9 mouse cellular contexts compared by ENCODE assay signal in the genomic region with DNA sequence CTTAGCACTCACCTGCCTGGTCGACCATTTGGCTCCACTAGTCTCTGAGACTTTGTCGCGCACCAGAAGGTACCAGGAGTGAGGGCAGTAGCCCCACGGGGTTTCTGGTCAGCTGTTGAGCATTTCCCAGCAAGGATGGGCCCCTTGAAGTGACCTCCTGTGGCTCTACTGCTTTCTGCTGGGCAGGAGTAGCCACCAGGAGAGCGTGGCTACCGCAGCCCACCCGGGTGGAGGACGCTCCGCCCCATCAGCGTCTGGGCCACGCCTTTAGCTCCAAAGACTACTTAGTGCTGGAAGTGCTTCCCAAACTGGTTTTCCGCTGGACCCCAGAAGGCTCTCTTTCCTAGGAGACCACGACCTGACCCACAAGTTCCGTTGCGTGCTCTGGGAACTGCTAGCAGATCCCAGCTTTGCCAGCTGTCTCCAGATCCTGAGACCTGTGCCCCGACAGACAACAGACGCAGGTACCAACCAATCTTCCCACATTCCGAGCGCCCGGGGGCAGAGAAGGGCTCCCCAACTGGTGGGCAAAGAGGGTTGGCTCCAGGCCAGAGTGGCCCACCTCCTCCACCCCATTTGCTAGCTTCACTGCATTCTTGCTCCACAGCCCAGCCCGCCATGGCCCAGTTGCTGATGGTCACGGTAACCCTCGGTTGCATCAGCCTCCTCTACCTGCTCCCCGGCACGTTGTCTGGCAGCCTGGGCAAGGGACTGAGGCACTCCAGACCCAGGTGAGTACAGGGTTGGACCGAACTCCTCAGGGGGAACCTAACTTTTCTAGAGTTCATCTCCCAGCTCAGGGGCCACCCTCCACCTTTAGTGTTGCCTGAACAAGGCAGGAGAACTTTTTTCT. TPM values are rescaled to one million over a fixed set of nuclear protein-coding genes. Genes with fewer than 3 reads are reported as not detected.
DNase-seq lines count a peak whose midpoint lies in the region; ATAC-seq lines count a peak whose summit lies in the region.
"Had no signal": no experiment of that assay in that cellular context is flagged by ENCODE, and none has a peak within 500 bp of the region (broad histone marks: within the 10 kb centered on the region; RNA-seq: fewer than 3 reads in every experiment).

A gene (plus strand): TSS at position 51 of the 853 bp plus-strand sequence.

- H3K36me3 ChIP-seq in heart, embryonic 14.5 days (ENCODE audit: control insufficient read depth, insufficient read depth, low read length) = no peaks in the 10 kb centered on the region
- no peaks in the 10 kb centered on the region for H3K36me3 ChIP-seq in hindbrain, embryonic 13.5 days

- peak within 1 kb of the TSS; percentile 29 to 34 for H3K4me3 ChIP-seq in heart, embryonic 14.5 days (ENCODE audit: control insufficient read depth in 1 of 2, insufficient read depth in 1 of 2, low read depth in 1 of 2, low read length in 2 of 2)
- no peak within 1 kb of the TSS for H3K4me3 ChIP-seq in hindbrain, embryonic 13.5 days

- peaks cover 16% of the 10 kb centered on the region for H3K27me3 ChIP-seq in heart, embryonic 14.5 days (ENCODE audit: control insufficient read depth, insufficient read depth, low read length)
- peaks cover 29% of the 10 kb centered on the region for H3K27me3 ChIP-seq in hindbrain, embryonic 13.5 days

- ATAC-seq in heart, embryonic 14.5 days (ENCODE audit: insufficient number of reproducible peaks, insufficient read depth, low FRiP score, low read depth) = no peak
- no peak for ATAC-seq in hindbrain, embryonic 13.5 days (ENCODE audit: low FRiP score)

- H3K9ac ChIP-seq in heart, embryonic 14.5 days (ENCODE audit: low read length) = peak within 1 kb of the TSS; percentile 47
- no peak within 1 kb of the TSS for H3K9ac ChIP-seq in hindbrain, embryonic 13.5 days

- intact Hi-C loops in gastrocnemius, postnatal 36 days (cut with DNase I) = no loop called here

- peak within 1 kb of the TSS; percentile 62 for H3K4me2 ChIP-seq in heart, embryonic 14.5 days (ENCODE audit: low read length)
- H3K4me2 ChIP-seq in hindbrain, embryonic 13.5 days = peak within 1 kb of the TSS; percentile 35

- WGBS in heart, embryonic 14.5 days = 6% methylated on average over 26 of the region's 26 CpGs
- 11% methylated on average over 26 of the region's 26 CpGs for WGBS in hindbrain, embryonic 13.5 days

- peaks cover 4 to 8% of the 10 kb centered on the region in 2 experiments; a peak in 1 of 4 replicates for H3K4me1 ChIP-seq in heart, embryonic 14.5 days (ENCODE audit: control insufficient read depth in 2 of 2, insufficient read depth in 2 of 2, low read length in 2 of 2)
- H3K4me1 ChIP-seq in hindbrain, embryonic 13.5 days (replicated peaks) = peaks cover 7% of the 10 kb centered on the region

- no peaks in the 10 kb centered on the region for H3K9me3 ChIP-seq in heart, embryonic 14.5 days (ENCODE audit: control insufficient read depth, low read length)
- H3K9me3 ChIP-seq in hindbrain, embryonic 13.5 days = no peaks in the 10 kb centered on the region

- DNase-seq in heart, adult 9 months (ENCODE audit: low spot score in 2 of 2) = no peak
- peak; percentile 55 for DNase-seq in R1 (ENCODE audit: low read depth, low spot score)
- DNase-seq in mesoderm, embryonic 11.5 days (ENCODE audit: low read depth, low spot score) = peak; percentile 16
- no peak for DNase-seq in cerebellum, adult 11 months
- DNase-seq in gastrocnemius, postnatal 36 days = no peak
- DNase-seq in thymus, postnatal 10 days (ENCODE audit: low spot score in 2 of 2) = no peak

- no peak within 1 kb of the TSS for H3K27ac ChIP-seq in heart, embryonic 14.5 days (replicated peaks in 1 of 2; ENCODE audit: control insufficient read depth in 1 of 2, insufficient read depth in 1 of 2, low read depth in 2 of 2, low read length in 2 of 2)
- H3K27ac ChIP-seq in hindbrain, embryonic 13.5 days = no peak within 1 kb of the TSS

RNA-seq across cellular contexts. Expression of the gene that starts here (rescaled TPM):
- polyA plus RNA-seq in heart, embryonic 14.5 days (2014; fragmentation: Nextera tagmentation; extraction: Ambion mirVana) = 0.20 and 0.40 TPM in 2 replicates
- polyA plus RNA-seq in hindbrain, embryonic 13.5 days (2015; fragmentation: Nextera tagmentation; extraction: Ambion mirVana) = not detected in 2 replicates
- total RNA-seq in gastrocnemius, postnatal 36 days (2021) = not detected
- total RNA-seq: layer of hippocampus, adult 8-10 months had no signal

Comparison
In these comparisons a context has a peak if more than half of its experiments do, and no peak if none do; other contexts are left out.
1. DNase-seq: peak in R1 (single experiment) and mesoderm, embryonic 11.5 days (single experiment); none in heart, adult 9 months (0 of 2), cerebellum, adult 11 months (single experiment), gastrocnemius, postnatal 36 days (0 of 2) and thymus, postnatal 10 days (0 of 2).